Mouse (Mus musculus): ENCODE measurements at regions not wholly inside any gene's neighbourhood (a gene's known extent, or its start where the extent isn't known, plus 50 kb on each side); places are given as distances from the start of the nearest gene placed in this dataset.

GRCm38 (mm10) chr14:46016701-46017106 lies 358.8 kb upstream of the Ddhd1 start:
- TF ChIP-seq POLR2A (IDR thresholded peaks at IDR 0.05; ENCODE audit: extremely low read depth, insufficient read depth, low read length) (no peak), CTCF (IDR thresholded peaks at IDR 0.05; ENCODE audit: extremely low read depth, insufficient read depth, low read length) (no peak)

Measured in cortical plate, adult 2 months (tissue).